ENCODE assay signal across 15 mouse cellular contexts in genomic region chr1:132624466-132624865, GRCm38 (mm10).
"Had no signal": no experiment of that assay in that cellular context is flagged by ENCODE, and none has a peak within 500 bp of the region (broad histone marks: within the 10 kb centered on the region; RNA-seq: fewer than 3 reads in every experiment).

No protein-coding gene starts in this region.

- ATAC-seq: intestine, postnatal 0 days; liver, postnatal 0 days; lung, postnatal 0 days; midbrain, embryonic 15.5 days had no signal

- H3K9me3 ChIP-seq: midbrain, embryonic 10.5 days; midbrain, embryonic 15.5 days; neural tube, embryonic 12.5 days had no signal

- H3K27me3 ChIP-seq: midbrain, embryonic 15.5 days; neural tube, embryonic 12.5 days had no signal

- H3K9ac ChIP-seq: liver, embryonic 14.5 days; liver, postnatal 0 days; lung, embryonic 14.5 days; midbrain, embryonic 15.5 days; neural tube, embryonic 12.5 days had no signal

- H3K4me3 ChIP-seq: midbrain, embryonic 10.5 days; midbrain, embryonic 15.5 days; neural tube, embryonic 12.5 days had no signal

- DNase-seq: kidney, adult 2 months; kidney, postnatal 25 days; liver, postnatal 0 days; retina, postnatal 1 day; thymus, adult 18-20 months; thymus, postnatal 36 days had no signal

- H3K27ac ChIP-seq: kidney, postnatal 0 days; liver, embryonic 14.5 days; macrophage; midbrain, embryonic 15.5 days; neural tube, embryonic 12.5 days had no signal

- H3K4me2 ChIP-seq: lung, embryonic 14.5 days; midbrain, embryonic 15.5 days; neural tube, embryonic 12.5 days had no signal
